Mouse (Mus musculus) macrophage (primary cell): ENCODE data around the gene Glis3. TPM values are rescaled to one million over a fixed set of nuclear protein-coding genes. Genes with fewer than 3 reads are reported as not detected.

Source experiments
- H3K27ac ChIP-seq: fragments of 350-480 bp; formaldehyde crosslinking; 2 replicates; pipeline ENCODE4 v1.9.0; 2021
- H3K36me3 ChIP-seq: fragments of 350-480 bp; formaldehyde crosslinking; 2 replicates; pipeline ENCODE4 v1.9.0; 2021; ENCODE audit errors: inconsistent target
- H3K4me3 ChIP-seq: fragments of 350-480 bp; formaldehyde crosslinking; 2 replicates; pipeline ENCODE4 v1.9.0; 2021; ENCODE audit errors: inconsistent target
- H3K79me2 ChIP-seq: fragments of 350-480 bp; formaldehyde crosslinking; 2 replicates; pipeline ENCODE4 v1.9.0; 2021; ENCODE audit errors: inconsistent target
- WGBS: methylation state at CpG from one replicate; pipeline ENCODE4 v1.1.7; 2026; ENCODE audit warnings: inconsistent platforms; ENCODE audit not compliant: missing documents; 5-methylcytosine and 5-hydroxymethylcytosine counted together
- polyA plus RNA-seq: library from polyadenylated mRNA; stranded (reverse); fragments of 250-400 nt; gene quantifications from 3 replicates; pipeline ENCODE4 v1.2.4, GENCODE M21; 2018; ENCODE audit warnings: inconsistent platforms

Gene Glis3
- polyA plus RNA-seq, 1 experiment from 2014 or later, result 2.5 TPM

- Histone ChIP-seq H3K4me3 (no peak overlapping the region), H3K36me3 (no peaks in the 10 kb centered on the region), H3K79me2 (no peaks in the 10 kb centered on the region), H3K27ac (no peak overlapping the region)
- WGBS, result 96% methylated on average over 7 of the region's 8 CpGs
These were observed 159.6 kb downstream of the Glis3 start for GRCm38 (mm10) chr19:28520128-28520745.

GRCm38 (mm10) chr19:28519296-28519695, 160.6 kb downstream of the Glis3 start:
- 80% methylated on average over 3 of the region's 3 CpGs for WGBS
- H3K4me3 ChIP-seq, result no peak overlapping the region
- H3K79me2 ChIP-seq, result no peaks in the 10 kb centered on the region
- no peak overlapping the region for H3K27ac ChIP-seq
- no peaks in the 10 kb centered on the region for H3K36me3 ChIP-seq

DNA sequence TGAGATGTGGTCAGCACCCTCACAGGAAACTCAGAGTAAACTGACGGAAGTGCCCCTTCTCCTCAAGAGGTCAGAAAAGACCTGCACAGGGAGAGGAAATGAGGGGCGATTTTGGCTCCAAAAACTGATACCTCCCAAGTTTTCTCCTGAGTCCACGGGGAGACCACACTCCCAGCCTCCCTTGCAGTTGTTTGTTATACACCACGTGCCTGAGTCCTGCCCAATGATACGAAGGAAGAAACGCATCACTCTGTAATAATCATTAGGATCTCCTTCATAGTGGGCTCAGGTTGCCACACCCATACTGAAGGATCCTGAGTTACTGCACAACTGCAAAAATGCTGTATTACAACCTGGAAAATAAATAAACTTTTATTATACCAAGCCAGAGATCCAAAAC, 161.0 kb downstream of the Glis3 start:
- Histone ChIP-seq H3K27ac (no peak overlapping the region), H3K4me3 (no peak overlapping the region), H3K36me3 (no peaks in the 10 kb centered on the region), H3K79me2 (no peaks in the 10 kb centered on the region)
- 80% methylated on average over 6 of the region's 6 CpGs for WGBS

DNA sequence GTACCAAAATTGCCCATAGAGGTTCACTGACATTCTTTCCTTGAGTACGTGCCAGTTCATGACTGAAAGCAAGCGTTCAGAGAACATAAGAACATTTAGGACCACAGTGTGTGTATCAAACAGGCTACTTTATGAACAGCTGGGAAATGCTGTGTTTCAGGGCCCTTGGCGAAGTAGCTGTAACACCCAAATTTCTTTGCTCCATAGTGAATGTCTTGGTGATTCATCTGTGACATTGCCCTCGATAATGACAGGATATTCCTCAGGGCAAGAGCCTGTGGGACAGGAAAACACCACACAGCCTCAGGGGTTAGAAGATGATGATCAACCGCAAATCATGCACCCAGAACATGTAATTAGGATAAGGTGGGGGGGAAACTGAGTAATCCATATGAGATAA, 161.6 kb downstream of the Glis3 start:
- WGBS, result 96% methylated on average over 5 of the region's 5 CpGs
- Histone ChIP-seq H3K79me2 (no peaks in the 10 kb centered on the region), H3K27ac (no peak overlapping the region), H3K36me3 (no peaks in the 10 kb centered on the region), H3K4me3 (no peak overlapping the region)

DNA sequence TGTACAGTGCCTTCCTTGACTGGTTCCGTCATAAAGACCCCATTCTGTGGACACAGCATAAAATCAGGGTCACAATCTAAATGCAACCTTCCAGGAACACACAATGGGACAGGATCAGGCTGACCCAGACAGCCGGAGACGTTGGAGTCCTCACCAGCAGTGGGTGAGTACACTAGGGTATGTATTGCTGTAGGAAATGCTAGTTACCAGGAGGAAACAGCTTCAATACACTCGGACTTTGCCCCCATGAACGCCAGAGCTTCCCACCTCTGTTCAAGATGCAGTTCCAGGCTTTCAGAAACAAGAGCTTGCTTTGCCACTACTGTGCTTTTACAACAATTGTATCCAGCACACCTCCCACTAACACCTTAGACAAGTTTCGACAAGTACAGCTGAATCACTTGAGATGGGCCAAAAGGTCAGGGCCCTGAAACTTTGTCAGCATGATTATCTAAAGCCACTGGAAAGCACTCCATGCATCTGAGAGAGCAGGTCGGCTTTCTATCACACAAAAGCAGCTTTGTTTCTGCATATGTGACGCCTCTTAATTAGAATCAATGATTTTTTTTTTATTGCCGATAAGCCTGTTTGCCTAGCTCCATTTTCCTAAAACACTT, 162.3 kb downstream of the Glis3 start:
- Histone ChIP-seq H3K27ac (no peak overlapping the region), H3K79me2 (no peaks in the 10 kb centered on the region), H3K4me3 (no peak overlapping the region), H3K36me3 (no peaks in the 10 kb centered on the region)
- WGBS, result 91% methylated on average over 9 of the region's 9 CpGs

- WGBS, result 89% methylated on average over 6 of the region's 6 CpGs
- Histone ChIP-seq H3K27ac (no peak overlapping the region), H3K4me3 (no peak overlapping the region), H3K79me2 (no peaks in the 10 kb centered on the region), H3K36me3 (no peaks in the 10 kb centered on the region)
These were observed 163.4 kb downstream of the Glis3 start for GRCm38 (mm10) chr19:28516487-28516886.

DNA sequence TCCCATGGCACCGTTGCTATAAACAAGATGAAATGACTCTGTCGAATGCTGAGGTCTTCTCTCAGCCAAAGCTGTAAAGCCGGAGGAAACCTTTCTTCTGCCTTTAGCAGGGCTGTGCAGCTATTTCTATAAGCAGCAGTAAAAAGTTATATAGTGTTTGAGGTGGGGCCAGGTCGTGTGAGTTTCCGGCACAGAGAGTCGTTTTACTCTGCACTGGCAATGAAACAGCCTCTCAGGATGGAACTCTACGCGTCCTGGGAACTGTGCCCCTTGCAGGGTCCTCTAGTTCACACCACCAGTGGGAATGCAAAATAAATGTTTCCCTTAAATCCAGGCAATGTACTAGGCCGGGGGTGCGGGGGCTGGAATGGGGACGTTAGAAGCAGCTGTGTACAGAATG, 167.4 kb downstream of the Glis3 start:
- Histone ChIP-seq H3K27ac (no peak overlapping the region), H3K4me3 (no peak overlapping the region), H3K79me2 (no peaks in the 10 kb centered on the region), H3K36me3 (no peaks in the 10 kb centered on the region)
- 86% methylated on average over 11 of the region's 11 CpGs for WGBS

GRCm38 (mm10) chr19:28511910-28512309, 168.0 kb downstream of the Glis3 start:
- H3K27ac ChIP-seq, result no peak overlapping the region
- 100% methylated on average over 1 of the region's 1 CpGs for WGBS
- no peaks in the 10 kb centered on the region for H3K36me3 ChIP-seq
- H3K4me3 ChIP-seq, result no peak overlapping the region
- no peaks in the 10 kb centered on the region for H3K79me2 ChIP-seq

DNA sequence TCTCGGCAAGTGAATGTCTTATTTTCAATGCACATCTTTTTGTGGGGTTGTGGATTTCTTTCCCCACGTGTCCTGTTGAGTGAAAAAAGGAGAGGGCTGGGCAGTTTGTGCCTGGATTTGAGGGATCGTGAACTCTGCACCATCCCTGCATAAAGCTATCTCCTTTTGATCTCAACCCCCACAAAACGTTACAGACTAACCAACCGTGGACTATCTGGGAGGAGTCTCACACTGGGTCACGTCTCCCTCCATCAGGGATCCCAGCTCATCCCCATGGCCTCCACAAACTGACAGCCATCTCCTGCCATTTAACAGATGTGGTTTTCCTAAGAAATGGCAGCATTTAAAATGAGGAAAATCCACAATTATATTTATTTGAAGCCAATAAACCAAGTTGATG, 174.5 kb downstream of the Glis3 start:
- Histone ChIP-seq H3K27ac (no peak overlapping the region), H3K4me3 (no peak overlapping the region), H3K79me2 (no peaks in the 10 kb centered on the region), H3K36me3 (no peaks in the 10 kb centered on the region)
- 95% methylated on average over 6 of the region's 6 CpGs for WGBS

GRCm38 (mm10) chr19:28503011-28503410, 176.9 kb downstream of the Glis3 start:
- H3K27ac ChIP-seq, result no peak overlapping the region
- 90% methylated on average over 12 of the region's 12 CpGs for WGBS
- H3K36me3 ChIP-seq, result no peaks in the 10 kb centered on the region
- no peak overlapping the region for H3K4me3 ChIP-seq
- H3K79me2 ChIP-seq, result no peaks in the 10 kb centered on the region

DNA sequence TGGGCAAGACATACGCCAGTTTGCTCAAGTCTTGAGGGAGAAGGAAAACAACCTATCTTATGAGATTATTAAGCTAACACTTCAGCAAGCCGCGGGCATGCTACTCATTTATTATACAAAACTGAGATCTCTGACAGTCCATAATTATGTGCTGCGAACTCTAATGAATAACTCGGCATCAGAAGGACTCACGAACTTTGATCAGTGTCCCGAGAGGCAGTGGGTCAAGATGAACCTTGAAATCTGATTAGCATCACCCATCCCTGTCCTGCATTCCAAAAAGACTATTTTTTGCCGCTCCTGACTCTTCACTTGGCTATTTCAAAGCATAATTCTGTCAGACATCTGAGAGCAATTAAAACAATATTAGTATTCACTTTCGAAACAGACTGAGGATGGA, 178.9 kb downstream of the Glis3 start:
- no peaks in the 10 kb centered on the region for H3K36me3 ChIP-seq

GRCm38 (mm10) chr19:28500505-28500904, 179.4 kb downstream of the Glis3 start:
- Histone ChIP-seq H3K79me2 (no peaks in the 10 kb centered on the region), H3K36me3 (no peaks in the 10 kb centered on the region), H3K27ac (no peak overlapping the region), H3K4me3 (no peak overlapping the region)
- 94% methylated on average over 10 of the region's 14 CpGs for WGBS

More for the DNA sequence above, 178.9 kb downstream of the Glis3 start:
- no peaks in the 10 kb centered on the region for H3K79me2 ChIP-seq
- H3K4me3 ChIP-seq, result no peak overlapping the region
- 94% methylated on average over 9 of the region's 9 CpGs for WGBS
- H3K27ac ChIP-seq, result no peak overlapping the region

DNA sequence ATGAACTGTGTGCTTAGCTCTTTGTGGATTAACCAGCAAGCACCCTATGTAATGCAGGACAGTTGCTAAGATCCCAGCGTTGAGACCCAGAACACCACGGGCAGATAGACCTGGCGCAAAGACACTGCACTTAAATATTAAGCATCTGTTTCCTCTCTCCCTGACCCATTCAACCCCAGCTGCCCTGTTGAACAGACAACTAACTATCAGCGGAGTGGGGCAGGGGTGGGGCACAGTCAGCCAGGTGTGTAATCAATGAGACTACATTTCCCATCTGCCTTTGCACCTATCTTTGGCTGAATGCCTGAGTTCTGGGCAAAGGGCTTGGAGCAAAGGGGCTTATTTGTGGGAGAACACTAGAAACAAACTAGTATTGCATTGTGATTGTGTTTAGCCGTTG, 180.1 kb downstream of the Glis3 start:
- H3K36me3 ChIP-seq, result no peaks in the 10 kb centered on the region
- H3K27ac ChIP-seq, result no peak overlapping the region
- H3K79me2 ChIP-seq, result no peaks in the 10 kb centered on the region
- no peak overlapping the region for H3K4me3 ChIP-seq
- 97% methylated on average over 5 of the region's 5 CpGs for WGBS

DNA sequence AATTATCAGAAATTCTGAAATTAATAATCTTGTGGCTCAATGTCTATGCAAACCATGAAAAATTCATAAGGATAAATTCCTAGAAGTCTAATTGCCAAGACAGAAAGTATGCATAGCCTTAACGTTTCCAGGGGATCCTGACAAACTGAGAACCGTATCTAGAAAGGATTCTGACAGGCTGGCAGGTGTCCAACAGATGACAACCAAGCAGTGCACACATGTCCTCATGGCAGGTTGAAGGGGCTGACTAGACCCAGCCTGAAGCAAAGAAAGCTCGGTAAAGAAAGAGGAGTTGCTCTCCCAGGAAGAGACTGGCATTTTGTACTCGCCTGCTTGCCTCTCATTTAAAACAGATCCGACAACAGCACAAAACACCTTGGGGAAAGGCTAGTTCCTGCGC, 184.0 kb downstream of the Glis3 start:
- H3K79me2 ChIP-seq, result no peaks in the 10 kb centered on the region
- 94% methylated on average over 6 of the region's 6 CpGs for WGBS

DNA sequence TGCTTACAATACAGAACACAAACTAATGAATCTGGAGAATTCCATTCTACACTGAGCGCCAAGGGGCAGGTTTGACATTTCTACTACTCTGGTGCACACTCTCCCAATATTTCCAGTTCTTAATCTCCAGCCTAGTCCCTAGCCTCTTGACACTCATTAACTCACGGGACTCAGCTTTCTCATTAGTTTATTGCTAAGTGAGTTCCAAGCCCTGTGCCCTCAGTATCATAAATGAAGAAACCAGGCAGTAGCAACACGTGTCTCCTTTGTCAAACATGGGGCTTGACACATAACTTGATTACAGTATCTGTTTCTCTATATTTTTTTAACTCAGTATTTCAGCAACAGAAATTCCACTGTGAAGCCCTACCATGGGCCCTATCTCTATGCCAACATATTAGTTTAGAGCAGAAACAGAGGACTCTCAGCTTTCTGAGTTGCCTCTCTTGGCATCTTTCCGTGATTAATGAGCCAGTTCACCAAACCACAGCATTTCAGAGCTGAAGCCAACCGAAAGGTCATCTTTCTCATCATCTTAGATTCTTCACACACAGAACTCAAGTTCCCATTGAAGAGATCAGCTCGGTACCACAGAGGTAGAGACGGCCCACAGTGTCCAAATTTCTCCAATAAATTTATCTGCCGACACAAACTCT, 186.1 kb downstream of the Glis3 start:
- Histone ChIP-seq H3K36me3 (no peaks in the 10 kb centered on the region), H3K79me2 (no peaks in the 10 kb centered on the region), H3K27ac (no peak overlapping the region), H3K4me3 (no peak overlapping the region)
- 95% methylated on average over 8 of the region's 8 CpGs for WGBS

More for the DNA sequence above, 184.0 kb downstream of the Glis3 start:
- Histone ChIP-seq H3K4me3 (no peak overlapping the region), H3K27ac (no peak overlapping the region), H3K36me3 (no peaks in the 10 kb centered on the region)
